Mouse (Mus musculus) brown adipose tissue, adult 24 weeks (tissue): Measurements from ENCODE around the gene Acin1. TPM values are rescaled to one million over a fixed set of nuclear protein-coding genes. Genes with fewer than 3 reads are reported as not detected.

ENCODE experiments used
- H3K27ac ChIP-seq: fragments of 200-500 bp; replicated peaks from 2 replicates; pipeline ENCODE4 v1.5.1; 2012; ENCODE audit warnings: low read depth, mild to moderate bottlenecking, low read length
- H3K4me1 ChIP-seq: fragments of 200-500 bp; 2 replicates; pipeline ENCODE4 v1.6.1; 2012; ENCODE audit warnings: low read length, mixed read lengths; ENCODE audit not compliant: control insufficient read depth, insufficient read depth, insufficient read length
- H3K4me3 ChIP-seq: fragments of 200-500 bp; 2 replicates; pipeline ENCODE4 v1.5.1; 2012; ENCODE audit warnings: low read depth, mild to moderate bottlenecking, low read length, moderate library complexity; ENCODE audit not compliant: insufficient read depth
- polyA plus RNA-seq: library from polyadenylated mRNA; stranded (reverse); fragments of >200 nt; gene quantifications from 2 replicates; pipeline ENCODE4 v1.2.4, GENCODE M21; 2012; ENCODE audit not compliant: missing spikeins, insufficient read depth, insufficient read length

Acin1 gene
- polyA plus RNA-seq, 1 experiment = 47.2 TPM

- H3K27ac ChIP-seq = no peak overlapping the region
- no peak overlapping the region for H3K4me3 ChIP-seq
- H3K4me1 ChIP-seq = no peaks in the 10 kb centered on the region
Observed at GRCm38 (mm10) chr14:54676290-54676689, 10.4 kb downstream of the Acin1 start.

GRCm38 (mm10) chr14:54674317-54674716 lies 12.4 kb downstream of the Acin1 start:
- Histone ChIP-seq H3K4me1 (no peaks in the 10 kb centered on the region), H3K27ac (no peak overlapping the region), H3K4me3 (no peak overlapping the region)

DNA sequence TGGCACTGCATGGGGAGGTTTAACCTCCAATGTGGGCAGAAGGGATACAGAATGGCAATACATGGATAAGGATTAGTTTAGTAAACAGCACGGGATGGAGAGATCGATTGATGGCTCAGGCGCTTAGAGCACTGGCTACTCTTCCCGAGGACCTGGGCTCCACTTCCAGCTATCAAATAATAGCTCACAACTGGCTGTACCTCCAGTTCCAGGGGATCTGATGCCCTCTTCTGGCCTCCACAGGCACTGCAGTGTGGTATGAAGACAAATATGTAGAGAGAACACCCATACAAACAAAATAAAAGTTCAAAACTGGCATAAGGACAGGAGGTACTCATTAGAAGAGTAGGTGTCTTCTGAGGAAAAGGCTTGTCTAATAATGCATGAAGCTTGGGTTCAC lies 17.4 kb downstream of the Acin1 start:
- H3K4me1 ChIP-seq = no peaks in the 10 kb centered on the region
- no peak overlapping the region for H3K27ac ChIP-seq
- H3K4me3 ChIP-seq = no peak overlapping the region

GRCm38 (mm10) chr14:54664477-54665222 lies 22.1 kb downstream of the Acin1 start:
- Histone ChIP-seq H3K4me3 (no peak overlapping the region), H3K4me1 (no peaks in the 10 kb centered on the region), H3K27ac (no peak overlapping the region)

DNA sequence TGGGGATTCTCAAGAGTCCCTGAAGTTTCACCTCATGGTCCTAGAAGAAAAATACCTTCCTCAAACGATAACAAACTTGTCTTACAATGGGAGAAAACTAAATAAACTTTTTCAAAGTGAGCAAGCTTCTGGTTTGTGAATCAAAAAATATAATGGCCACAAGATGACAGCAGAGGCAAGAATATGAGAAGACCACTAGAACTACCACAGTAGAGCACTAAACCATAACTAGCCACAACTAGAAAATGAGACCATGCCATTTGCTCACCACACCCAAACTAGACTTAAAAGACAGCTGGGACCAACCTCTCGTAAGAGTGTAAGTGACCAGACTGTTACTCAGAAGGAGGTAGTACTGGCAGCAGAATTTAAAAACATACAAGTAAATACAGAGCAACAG lies 26.7 kb downstream of the Acin1 start:
- no peaks in the 10 kb centered on the region for H3K4me1 ChIP-seq
- H3K27ac ChIP-seq = no peak overlapping the region
- no peak overlapping the region for H3K4me3 ChIP-seq

- no peaks in the 10 kb centered on the region for H3K4me1 ChIP-seq
- peak overlapping the region; percentile 94 for H3K4me3 ChIP-seq
- peak overlapping the region; percentile 72 for H3K27ac ChIP-seq
Observed at GRCm38 (mm10) chr14:54653496-54653895, 33.2 kb downstream of the Acin1 start.

DNA sequence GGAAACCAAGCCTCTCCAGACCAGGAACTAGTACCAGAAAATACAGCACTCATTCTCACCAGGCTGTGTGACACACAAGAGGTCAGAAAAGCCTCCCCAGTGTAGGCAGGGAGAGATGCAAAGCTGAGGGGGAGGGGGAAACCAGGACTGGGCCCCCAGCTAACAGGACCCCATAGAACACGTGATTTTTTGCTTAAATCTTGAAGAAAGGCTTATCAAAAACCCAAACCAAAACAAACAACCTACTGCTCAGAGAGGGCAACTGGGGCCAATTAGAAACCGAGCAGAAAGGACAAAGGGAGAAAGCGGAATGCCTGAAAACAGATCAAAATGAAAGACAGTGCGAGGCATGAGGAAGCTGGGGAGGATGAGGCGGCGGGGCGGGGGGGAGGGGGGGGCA lies 33.9 kb downstream of the Acin1 start:
- Histone ChIP-seq H3K4me3 (peak overlapping the region; percentile 0; the same call in 1 of the 2 replicates), H3K4me1 (no peaks in the 10 kb centered on the region), H3K27ac (no peak overlapping the region)

DNA sequence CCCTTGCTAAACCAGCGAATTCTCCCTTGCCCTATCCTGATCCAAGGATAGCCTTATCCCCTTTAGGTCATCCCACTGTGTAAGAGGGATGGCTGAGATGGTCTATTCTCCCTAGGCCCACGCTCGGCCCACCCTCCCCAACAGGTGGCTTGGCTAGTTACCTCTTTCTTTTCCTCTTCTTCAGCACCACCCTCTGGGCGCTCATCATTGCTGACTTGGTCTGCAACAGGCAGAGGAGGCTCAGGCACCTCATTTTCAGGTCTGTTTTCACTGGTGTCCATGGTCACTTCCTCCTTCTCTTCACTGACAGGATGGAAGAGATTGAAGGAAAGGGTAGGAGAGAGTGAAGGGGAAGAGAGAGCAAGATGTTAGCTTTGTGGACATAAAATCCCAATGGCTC lies 35.2 kb downstream of the Acin1 start:
- Histone ChIP-seq H3K4me3 (no peak overlapping the region), H3K4me1 (no peaks in the 10 kb centered on the region), H3K27ac (no peak overlapping the region)

GRCm38 (mm10) chr14:54650621-54651454 lies 35.9 kb downstream of the Acin1 start:
- Histone ChIP-seq H3K27ac (no peak overlapping the region), H3K4me3 (no peak overlapping the region), H3K4me1 (no peaks in the 10 kb centered on the region)

- H3K27ac ChIP-seq = no peak overlapping the region
- H3K4me1 ChIP-seq = no peaks in the 10 kb centered on the region
- no peak overlapping the region for H3K4me3 ChIP-seq
Observed at GRCm38 (mm10) chr14:54647900-54648299, 38.8 kb downstream of the Acin1 start.

GRCm38 (mm10) chr14:54646898-54647636 lies 39.7 kb downstream of the Acin1 start:
- no peaks in the 10 kb centered on the region for H3K4me1 ChIP-seq
- no peak overlapping the region for H3K27ac ChIP-seq
- no peak overlapping the region for H3K4me3 ChIP-seq

GRCm38 (mm10) chr14:54646455-54646854 lies 40.3 kb downstream of the Acin1 start:
- no peak overlapping the region for H3K27ac ChIP-seq
- H3K4me1 ChIP-seq = no peaks in the 10 kb centered on the region
- H3K4me3 ChIP-seq = no peak overlapping the region

- no peak overlapping the region for H3K27ac ChIP-seq
- H3K4me1 ChIP-seq = no peaks in the 10 kb centered on the region
- H3K4me3 ChIP-seq = no peak overlapping the region
Observed at GRCm38 (mm10) chr14:54644294-54644693, 42.4 kb downstream of the Acin1 start.

DNA sequence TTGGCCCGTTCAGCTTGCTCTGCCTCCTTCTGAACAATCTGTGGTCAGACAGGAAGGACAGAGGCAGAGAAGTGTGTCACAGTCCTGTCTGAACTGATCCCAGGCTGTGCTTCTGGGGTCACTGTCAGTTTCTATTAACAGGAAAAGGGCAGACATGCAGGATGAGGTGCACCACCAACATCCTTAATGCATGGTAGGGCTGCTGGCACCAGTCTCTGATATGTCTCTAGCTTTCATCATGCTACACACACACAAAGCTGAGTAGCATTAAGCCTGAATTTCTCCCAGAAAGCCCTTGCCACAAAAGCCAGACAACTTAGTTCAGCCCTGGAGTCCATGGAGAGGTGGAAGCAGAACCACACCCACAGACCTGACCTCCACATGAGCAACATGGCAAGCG lies 43.7 kb downstream of the Acin1 start:
- H3K4me1 ChIP-seq = no peaks in the 10 kb centered on the region
- H3K27ac ChIP-seq = no peak overlapping the region
- no peak overlapping the region for H3K4me3 ChIP-seq

DNA sequence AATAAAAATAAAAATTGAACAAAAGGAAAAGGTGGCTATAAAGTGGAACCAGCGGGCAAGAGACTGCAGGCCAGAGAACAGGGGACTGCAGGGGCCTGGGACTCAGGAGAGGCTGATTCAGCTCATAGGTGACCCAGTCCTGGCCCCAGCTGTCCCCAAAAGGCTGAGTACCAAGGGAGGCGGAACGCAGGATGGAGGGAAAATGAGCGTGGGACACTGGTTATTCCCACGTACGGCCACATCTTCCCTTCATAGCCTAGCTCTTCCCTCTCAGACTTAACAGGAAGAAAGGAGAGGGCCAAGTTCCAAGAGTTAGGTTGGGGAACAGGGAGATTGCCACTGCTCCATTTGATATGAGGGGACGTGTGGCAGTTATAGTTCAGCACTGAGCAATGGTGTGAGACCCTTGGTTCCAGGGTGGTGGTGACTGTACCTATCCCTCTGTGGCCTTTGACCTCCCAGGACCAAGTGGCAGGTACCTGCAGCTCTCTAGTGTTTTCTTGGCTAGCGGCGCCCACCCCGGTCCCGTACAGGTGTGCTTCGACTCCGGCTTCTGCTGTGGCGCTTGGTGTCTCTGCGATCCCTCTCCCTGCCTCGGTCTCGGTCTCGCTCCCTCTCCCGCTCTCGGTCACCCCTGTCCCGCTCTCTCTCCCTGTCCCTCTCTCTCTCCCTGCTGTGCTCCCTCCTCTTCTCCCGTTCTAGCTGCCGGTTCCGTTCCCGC lies 44.3 kb downstream of the Acin1 start:
- H3K27ac ChIP-seq = no peak overlapping the region
- H3K4me1 ChIP-seq = no peaks in the 10 kb centered on the region
- H3K4me3 ChIP-seq = no peak overlapping the region
